Mouse (Mus musculus) heart, adult 11 months (tissue): ENCODE measurements around the gene Itpa.
A peak's percentile ranks its signal among the peaks of the same experiment; 100 is the strongest.
"Not testable (repeated sequence)": the region's sequence is repeated elsewhere in the genome, so short reads cannot be mapped to it uniquely, and the experiment has no call there.

ENCODE experiments used
- DNase-seq: peaks from one replicate; pipeline ENCODE4 v3.0.0; 2022

Itpa gene

DNA sequence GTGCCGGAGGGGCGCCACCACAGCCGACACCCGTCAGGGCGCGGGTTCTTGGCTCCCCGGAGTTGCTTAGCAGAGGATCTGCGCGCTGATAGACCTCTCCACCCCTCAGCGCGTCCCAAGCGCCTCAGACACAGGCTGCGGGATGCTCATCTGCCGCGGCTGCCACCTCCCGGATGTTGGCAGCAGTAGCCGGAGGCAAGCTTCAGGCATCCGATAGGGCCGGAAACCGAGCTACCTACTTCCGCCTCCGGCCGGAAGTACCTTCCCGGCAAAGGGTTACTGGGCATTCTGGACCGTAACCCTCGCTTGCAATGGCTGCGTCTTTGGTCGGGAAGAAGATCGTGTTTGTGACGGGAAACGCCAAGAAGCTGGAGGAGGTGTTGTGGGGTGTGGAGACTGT, at the start of gene Itpa:
Gene Itpa (plus strand): TSS at position 52 of the 400 bp plus-strand sequence.
- DNase-seq, result peak; percentile 99

DNA sequence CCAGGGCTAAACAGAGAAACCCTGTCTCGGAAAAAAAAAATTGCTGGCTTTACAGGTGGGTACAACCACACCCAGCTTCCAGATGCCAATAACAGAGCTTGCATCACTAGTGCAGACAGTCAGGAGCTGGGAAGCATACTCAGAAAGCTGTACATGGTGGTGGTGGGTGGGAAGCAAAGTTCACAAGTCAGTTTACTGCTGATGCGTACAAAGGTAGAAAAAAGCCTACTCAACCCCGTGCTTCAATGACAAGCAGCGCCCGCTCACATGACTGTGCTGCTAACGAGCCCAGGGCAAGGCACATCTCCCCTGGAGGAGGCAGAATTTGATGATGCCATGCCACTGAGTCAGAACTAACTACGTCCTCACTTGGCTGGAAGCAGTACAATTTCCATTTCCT, 48.4 kb upstream of the Itpa start:
- no peak for DNase-seq

DNA sequence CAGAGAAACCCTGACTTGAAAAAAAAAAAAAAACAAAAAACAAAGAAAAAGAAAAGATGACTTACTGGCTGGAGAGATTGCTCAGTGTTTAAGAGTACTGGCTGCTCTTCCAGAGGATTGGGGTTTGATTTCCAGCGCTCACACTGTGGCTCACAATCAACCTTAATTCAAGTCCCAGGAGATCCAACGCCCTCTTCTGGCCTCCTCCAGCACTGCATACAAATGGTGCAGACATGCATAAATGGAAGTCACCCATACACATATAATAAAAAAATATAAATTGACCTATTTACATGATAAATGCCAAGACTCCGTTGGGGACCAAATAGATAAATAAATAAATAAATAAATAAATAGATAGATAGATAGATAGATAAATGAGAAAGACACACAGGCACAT, 39.0 kb upstream of the Itpa start:
- DNase-seq, result no peak

DNA sequence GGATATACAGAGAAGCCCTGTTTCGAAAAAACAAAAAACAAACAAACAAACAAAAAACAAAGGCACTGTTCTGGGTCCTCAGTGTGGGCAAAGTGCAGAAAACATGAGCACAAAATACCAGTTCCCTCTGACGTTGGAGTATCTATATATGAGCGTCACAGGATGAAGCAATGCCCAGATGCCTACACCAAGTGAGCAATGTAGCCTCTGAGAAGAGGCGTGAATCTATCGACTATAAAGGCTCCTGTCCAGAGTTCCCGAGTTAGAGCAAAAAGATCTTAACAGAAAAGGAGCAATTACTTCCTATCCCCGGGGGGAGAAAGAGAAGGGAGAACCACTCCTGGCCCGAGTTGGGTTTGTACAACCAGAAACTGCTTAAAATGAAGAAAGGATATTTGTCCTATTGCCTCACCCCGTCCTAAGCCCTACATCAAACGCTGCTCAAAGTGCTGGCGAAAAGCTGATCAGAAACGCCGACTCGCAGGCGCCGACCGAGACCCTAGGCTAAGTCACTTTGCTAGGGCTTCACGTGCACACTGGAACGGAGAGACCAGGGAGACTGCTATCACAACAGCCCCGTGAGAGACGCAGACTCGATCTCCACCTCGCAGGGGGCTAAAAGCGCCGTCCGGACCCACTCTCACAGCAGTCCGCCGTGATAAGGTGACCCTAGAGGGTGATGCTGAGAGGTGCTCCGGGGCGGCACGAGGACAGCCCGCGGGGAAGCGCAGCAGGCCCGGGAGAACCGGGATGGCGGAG, 38.2 kb upstream of the Itpa start:
- no peak for DNase-seq

DNA sequence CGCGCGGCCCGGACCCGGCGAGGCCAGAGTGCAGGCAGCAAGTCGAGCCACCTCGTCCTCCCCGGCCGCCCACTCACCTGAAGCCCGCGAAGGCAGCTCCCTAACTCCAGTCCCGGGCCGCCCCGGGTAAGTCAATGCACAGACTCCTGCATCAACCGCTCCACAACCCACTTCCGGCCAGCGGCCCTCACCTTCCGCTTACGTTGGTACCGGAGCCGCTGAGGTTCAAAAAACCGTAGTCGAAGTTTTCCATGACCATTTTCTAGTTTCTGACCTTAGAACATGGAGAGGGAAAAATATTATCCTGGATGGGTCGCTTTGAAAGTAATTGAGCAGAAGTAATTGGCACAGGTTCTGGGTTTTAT, 37.6 kb upstream of the Itpa start, which contains the start of the genes Fastkd5 and Ubox5:
Gene Fastkd5 (minus strand): TSS at position 189 of the 365 bp plus-strand sequence.
Gene Ubox5 (minus strand): TSS at position 200 of the 365 bp plus-strand sequence.
- DNase-seq, result peak; percentile 99

DNA sequence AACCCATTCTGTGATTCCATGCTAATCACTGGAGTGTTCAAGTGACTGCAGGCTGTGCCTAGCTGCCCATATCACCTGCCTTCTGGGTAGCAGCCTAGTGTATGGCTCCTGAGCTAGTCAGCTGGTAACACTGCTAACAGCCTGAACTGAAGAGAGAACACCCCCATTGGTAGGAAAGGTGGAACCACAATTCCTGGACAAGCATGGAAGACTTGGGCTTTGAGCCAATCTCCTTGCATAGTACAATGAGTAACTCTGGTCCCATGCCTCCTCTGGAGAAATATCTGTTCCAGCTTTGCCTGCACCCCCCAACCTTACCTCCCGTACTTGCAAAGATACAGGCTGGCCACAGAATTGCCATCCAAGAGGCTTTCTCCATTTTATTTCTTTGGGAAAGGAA, 35.0 kb upstream of the Itpa start:
- no peak for DNase-seq

DNA sequence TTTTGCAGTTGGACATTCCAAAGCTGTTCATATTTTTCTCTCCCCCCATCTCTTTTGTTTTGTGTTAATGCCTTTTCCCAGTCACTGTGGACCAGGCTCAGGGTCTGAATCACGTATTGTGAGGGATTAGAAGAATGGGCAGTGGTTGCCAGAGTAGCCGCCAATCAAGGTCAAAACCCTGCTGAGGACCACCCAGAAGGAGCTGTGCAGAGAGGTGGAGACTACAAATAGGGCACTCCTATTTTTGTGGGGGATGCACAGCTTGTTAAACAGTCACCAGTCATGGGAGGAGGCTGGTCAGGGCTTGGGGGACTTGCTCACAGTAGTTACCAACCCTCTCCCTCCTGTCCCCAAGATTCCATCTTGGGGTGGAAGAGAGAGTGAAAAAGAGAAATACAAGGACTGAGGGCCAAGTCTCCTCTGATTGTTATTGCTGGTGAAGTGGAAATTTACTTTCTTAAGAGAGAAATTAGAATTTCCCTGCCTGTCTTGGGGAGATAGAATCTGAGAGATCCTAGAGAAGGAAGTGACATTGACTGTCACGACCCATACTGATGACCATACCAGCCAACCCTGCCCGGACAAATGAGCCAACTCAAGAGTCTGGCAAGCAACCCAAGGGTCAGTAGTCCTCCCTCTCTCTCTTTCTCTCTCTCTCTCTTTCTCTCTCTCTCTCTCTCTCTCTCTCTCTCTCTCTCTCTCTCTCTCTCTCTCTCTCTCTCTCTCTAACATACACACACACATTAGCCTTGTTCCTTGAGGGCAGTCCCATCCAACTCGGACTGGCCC, 34.3 kb upstream of the Itpa start:
- no peak for DNase-seq

DNA sequence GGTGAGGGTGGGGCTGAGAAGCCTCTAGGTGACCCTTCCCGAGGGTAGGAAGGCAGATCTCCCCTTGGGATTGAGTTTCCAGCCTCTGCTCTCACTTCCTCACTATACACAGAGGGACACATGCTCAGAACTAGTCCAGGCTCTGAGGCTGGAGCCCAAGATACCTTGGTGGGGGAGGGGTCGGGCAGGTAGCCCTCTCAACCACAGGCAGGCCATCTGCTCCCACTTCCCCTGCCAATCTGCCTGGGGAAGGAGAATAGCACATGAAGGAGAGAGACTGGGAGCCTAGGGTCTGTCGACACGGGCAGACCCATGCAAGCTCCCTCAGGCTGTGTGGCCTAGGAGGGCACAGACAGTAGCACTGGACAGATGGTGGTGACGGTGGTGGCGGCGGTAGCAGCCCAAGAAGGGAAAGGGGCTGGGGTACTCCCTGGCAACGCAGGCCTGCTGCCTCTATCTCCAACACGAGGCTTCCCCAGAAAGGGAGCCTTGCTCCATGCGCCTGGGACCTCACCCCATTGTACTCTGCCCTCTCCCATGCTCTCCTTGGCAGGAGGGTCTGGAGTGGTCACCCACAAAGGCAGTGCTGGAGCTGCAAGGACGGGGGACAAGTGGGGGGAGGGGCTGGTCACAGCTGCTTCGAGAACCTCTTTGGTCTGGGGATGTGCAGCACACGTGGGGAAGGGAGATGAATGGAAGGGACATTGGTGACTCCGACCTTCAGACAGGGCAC, 33.2 kb upstream of the Itpa start:
- DNase-seq, result no peak

DNA sequence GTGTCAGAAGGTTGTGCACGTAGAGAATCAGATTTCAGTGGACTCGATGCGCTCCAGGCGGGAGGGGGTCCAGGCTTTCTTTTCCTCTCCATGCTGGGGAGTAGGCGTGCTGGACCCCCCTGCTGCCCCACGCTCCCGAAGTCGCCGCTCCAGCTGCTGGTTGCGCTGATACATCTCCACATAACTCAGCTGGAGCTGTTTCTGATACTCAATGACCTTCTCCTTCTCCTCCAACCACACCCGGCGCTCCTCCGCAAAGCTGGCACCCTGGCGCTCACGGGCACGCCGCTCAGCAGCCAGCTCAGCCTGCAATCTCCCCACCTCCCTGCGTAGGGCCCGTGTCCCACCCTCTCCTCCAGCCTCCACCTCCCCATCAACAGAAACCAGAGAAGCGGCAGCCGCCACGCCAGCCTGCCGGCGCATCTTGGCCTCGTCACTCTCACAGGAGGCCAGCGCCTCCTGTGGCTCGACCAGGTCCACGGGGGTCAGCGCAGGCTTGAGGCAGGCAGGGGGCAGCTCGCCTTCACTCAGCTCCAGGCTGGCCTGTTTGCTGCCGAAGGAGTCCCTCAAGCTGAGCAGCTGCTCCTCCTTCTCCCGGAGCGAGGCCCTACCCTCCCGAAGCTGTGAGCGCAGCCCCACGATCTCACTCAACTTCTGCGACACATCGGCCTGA, 32.5 kb upstream of the Itpa start:
- peak; percentile 91 for DNase-seq

DNA sequence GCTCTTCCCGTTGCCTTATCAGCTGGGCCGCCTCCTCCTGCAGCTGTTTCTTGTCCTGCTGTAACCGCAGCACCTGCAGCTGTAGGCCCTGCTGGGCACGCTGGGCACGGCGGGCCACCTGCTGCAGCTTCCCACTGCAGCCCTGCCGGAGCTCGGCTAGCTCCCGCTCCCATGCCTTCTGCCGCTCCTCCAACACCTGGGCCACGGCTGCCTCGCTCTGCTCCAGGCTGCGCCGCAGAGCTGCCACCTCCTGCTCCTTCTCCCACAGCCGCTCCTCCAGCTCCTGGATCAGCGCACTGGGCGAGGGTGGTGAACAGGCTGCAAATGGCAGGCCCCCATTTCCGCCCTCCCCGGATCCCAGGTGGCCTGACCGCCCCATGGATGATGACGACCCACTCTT, 31.6 kb upstream of the Itpa start:
- DNase-seq, result no peak

DNA sequence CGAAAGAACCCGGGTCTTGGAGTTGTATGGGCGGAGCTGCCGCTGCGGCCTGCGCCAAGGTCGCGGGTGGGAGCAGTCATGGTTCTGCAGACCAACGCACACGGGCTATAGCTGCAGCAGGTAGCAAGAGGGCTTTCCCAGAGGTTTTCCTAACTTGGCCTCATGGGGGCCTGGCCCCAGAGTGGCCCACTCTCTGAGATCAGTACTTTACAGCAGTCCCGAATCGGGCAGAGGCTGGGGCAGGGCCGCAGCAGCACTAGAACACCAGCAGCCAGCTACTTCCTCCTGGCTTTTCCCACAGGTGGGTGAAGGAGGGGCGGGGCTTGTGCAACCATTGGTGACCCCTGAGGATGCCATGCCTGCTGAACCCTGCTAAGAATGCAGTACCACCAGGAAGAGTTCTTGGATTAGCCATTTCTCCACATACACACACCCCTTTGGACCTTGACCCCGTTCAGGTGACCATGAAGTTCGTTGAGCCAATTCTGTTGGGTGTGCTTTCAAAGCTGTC, 29.3 kb upstream of the Itpa start:
- DNase-seq, result peak; percentile 88

DNA sequence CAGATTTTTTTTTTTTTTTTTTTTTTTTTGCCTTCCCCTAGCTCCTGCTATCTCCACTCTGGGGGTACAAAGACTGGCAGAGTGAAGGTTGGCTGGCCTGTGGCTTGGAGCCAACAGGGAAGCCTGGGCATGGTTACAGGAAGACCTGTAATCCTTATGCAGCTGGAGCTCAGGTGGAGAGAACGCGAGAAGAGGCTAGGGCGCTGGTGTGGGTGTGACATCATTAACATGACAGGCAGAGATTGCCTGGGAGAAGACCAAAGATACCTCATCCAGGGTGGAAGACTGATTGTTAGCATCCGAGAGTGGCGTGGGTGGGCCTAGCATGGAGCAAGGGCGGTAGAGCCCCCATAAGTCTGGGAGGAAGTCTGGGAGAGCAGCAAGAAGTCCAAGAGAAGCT, 28.1 kb upstream of the Itpa start:
- no peak for DNase-seq

DNA sequence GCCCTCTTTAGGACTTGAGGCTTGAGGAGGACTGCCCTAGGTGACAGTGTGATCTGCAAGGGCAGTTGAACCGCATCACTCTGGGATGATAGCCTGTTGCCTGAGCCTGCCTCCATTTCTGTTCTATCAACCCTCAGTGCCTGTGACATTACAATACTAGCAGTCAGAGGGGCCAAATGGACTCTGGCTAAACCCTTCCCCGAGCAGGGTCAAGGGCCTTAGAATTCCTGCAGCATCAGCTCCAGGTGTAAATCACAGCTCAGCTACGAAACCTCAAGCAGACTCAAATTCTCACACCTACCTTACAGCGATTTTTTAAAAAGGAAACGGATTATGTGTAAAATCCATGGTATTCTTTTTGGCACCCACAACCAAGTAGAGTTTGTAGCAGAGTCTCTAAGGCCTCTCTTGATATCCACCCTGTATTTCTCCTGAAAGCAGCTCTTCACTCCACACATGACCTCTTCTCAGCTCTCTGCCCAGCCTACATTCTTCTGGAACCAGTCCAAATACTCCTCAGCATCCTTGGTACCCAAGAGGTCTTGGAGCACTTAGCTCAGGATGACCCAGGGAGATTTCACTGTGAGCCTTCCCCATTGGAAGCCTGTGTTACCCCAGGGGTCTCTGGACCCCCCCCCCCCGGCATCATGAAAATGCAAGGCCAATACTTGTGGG, 25.9 kb upstream of the Itpa start:
- DNase-seq, result no peak

DNA sequence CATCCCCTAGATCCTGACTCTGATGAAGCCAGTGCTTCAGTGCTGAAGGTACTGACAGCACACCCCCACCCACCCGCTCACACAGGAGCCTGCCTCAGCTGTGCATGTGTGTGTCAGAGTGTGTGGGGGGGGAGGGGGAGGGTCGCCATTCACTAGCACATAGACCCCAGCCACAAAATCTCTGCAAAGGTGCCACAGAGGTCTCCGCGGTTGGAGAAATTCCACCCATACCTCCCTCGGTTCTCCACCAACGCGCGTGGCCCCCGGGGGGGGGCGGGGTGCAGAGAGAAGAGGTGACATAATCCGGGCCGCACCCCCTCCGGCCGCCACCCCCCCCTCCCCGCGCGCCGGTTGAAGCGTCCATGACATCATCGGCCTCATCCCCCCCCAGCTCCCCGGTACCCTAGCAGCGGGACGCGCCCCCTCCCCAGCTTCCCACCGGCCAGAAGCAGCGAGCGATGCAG, 25.2 kb upstream of the Itpa start:
- peak; percentile 94 for DNase-seq

DNA sequence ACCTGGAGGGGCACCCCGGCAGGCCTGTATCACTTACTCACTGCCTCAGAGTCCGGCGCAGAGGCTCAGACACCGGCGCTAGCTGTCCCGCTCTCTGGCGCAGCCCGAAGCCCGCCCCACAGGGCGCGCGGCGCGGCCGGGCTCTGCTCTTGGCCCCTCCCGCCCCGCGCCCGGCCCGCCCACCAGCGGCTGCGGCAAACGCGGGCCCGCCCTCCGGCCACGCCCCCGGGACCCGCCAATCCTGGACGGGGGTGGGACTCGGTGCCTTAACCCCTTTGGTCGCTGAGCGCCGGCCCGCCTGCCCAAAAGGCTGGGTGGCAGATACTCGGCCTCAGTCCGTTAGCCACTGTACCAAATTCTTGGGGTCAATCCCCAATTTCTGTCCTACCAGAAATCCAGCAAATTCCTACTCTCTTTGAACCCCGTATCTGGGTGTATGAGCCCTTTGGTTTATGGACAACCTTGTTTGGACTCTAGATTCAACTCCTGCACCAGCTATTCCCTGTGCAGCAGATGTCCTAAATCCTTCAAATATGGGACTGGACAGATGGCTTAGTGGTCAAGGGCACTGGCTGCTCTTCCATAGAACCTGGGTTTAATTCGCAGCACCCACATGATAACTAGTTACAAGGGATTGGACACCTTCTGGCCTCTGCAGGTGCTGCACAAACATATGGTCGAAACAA, 24.6 kb upstream of the Itpa start, which contains the start of gene Lzts3:
Gene Lzts3 (minus strand): TSS at position 120 of the 686 bp plus-strand sequence.
- peak; percentile 99 for DNase-seq

DNA sequence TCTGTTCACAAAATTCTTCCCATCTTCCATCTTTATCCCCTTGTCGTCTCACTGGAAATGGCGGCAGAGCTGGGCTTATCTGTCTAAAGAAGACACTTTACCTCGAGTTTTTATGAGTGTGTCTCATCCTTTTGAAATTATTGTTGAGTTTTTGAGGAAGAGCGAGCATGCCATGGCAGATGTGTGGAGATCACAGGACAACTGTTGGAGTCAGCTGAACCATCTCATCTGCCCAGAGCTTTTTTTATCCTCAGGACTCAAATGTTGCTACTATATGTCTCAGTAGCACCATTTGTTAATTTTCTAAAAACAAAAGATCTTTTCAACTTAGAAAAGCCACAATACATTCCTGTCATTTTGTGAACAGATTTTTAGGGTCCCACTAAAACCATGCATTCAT, 22.2 kb upstream of the Itpa start:
- no peak for DNase-seq

DNA sequence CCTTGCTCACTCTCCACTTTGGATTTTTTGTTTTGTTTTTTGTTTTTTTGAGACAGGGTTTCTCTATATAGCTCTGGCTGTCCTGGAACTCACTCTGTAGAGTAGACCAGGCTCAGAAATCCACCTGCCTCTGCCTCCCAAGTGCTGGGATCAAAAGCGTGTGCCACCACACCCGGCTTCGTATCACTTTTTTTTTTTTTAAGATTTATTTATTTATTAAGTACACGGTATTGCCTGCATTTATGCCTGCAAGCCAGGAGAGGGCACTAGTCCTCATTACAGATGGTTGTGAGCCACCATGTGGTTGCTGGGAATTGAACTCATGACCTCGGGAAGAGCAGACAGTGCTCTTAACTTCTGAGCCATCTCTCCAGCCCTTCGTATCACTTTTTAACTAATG, 18.4 kb upstream of the Itpa start:
- DNase-seq, result not testable (repeated sequence)

DNA sequence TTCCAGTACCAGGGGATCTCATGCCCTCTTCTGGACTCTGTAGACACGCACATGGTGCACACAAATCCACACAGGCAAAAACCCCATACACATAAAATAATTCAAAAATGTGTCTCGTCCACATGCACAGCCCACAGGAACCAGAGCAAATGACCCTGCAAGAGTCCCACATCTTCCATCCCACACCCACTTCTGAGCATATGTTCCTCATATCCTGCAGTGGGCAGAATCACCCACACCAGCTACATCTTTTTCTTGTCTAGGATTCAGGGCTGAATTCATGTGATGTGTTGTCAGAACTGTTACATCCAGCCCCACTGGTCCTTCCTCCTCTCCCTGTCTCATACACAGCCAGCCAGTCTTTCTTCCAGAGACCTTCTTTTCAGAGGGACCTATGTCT, 14.1 kb upstream of the Itpa start:
- no peak for DNase-seq

DNA sequence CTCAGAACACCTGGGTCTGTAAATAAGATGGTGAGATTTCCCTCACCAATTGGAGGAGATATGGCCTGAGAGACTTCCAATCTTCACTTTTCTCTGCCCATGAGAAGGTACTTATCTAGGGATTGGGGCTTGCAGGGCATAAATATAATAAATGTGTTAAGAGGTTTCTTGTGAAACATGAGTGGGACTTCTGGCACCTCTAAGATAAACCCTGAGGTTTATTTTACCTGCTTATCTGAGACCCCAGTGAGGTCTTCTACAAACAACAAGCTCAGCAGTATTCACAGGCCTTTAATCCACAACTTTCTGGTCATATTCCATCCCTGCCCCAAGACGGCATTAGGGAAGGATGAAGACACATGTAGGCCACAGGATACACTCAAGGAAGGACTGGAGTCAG, 13.7 kb upstream of the Itpa start:
- DNase-seq, result no peak

DNA sequence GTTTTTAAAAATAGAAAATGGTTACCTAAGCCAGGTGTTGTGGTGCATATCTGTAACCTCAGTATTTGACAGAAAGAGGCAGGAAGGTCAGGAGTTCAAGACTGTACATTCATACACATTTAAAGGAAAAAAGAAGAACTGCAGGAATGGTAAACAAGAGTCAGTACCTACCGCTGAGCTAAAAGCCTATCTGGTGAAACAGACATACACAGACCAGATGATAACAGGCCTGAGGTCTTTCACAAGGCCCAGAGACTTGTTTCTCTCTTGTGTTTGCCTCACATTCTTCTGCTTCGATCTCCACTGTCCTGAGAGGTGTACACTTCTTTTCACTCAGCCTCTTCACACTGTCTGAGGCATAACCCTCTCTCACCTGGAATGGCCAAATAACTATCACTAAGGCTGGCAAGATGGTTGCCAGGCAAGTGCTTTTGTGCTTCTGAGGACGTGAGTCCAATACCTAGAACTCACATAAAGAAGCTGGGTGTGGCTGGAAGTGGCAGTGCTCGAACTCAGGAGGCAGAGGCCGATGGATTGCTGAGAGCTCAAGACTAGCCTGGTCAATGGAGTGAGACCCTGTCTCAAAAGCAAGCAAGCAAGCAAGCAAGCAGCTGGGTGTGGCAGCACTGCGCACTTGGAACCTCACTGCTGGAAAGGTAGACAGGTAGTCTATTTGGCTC, 11.6 kb upstream of the Itpa start:
- no peak for DNase-seq

DNA sequence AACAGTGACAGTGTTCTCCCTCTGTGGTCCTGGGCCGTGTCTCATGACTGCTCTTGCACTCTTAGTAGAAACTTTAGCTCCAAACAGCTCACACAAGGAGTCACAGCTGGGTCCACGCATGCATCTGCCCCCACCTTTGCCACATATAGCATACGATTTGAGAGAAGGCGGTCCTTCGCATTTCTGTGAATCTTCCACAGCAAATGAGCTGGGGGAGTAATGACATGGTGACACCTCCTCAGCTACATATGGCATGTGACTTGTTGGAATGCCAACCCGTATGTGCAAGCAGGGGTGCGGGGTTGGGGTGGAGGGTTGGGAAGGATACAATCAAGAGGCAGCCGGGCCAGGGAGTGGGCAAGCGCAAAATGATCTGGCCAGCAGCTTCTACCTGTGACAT, 10.9 kb upstream of the Itpa start:
- DNase-seq, result no peak
